Mouse (Mus musculus) kidney, postnatal 0 days (tissue): ENCODE measurements around the gene Gtf2a2. TPM values are rescaled to one million over a fixed set of nuclear protein-coding genes. Genes with fewer than 3 reads are reported as not detected.

Source experiments
- ATAC-seq: fragments of 200-750 bp; cut with Nextera tagmentation; replicated peaks from 2 replicates; pipeline ENCODE4 v1.8.0; 2017; ENCODE audit warnings: low read depth, moderate number of reproducible peaks, moderate TSS enrichment, moderate library complexity; ENCODE audit not compliant: low FRiP score
- DNase-seq: peaks from one replicate; pipeline ENCODE4 v3.0.0-alpha.2; 2016; ENCODE audit warnings: low spot score
- H3K27ac ChIP-seq: fragments of 300-500 bp; sonication (generic); 2 replicates; pipeline ENCODE4 v1.5.1; 2014; ENCODE audit warnings: mild to moderate bottlenecking
- H3K27me3 ChIP-seq: fragments of 300-500 bp; sonication (generic); 2 replicates; pipeline ENCODE4 v1.6.1; 2014; ENCODE audit warnings: low read length, mixed read lengths; ENCODE audit not compliant: insufficient read depth
- H3K36me3 ChIP-seq: fragments of 300-500 bp; sonication (generic); 2 replicates; pipeline ENCODE4 v1.6.1; 2014; ENCODE audit warnings: low read length, mixed read lengths; ENCODE audit not compliant: insufficient read depth
- H3K4me1 ChIP-seq: fragments of 300-500 bp; sonication (generic); replicated peaks from 2 replicates; pipeline ENCODE4 v1.6.1; 2014; ENCODE audit warnings: antibody characterized with exemption, low read length, mixed read lengths; ENCODE audit not compliant: insufficient read depth
- H3K4me2 ChIP-seq: fragments of 300-500 bp; sonication (generic); 2 replicates; pipeline ENCODE4 v1.6.1; 2014; ENCODE audit warnings: mild to moderate bottlenecking, low read length, moderate library complexity, mixed read lengths
- H3K4me3 ChIP-seq: fragments of 300-500 bp; sonication (generic); replicated peaks from 2 replicates; pipeline ENCODE4 v1.5.1; 2014; ENCODE audit warnings: low read depth, low read length
- H3K9ac ChIP-seq: fragments of 300-500 bp; sonication (generic); 2 replicates; pipeline ENCODE4 v1.6.1; 2014; ENCODE audit warnings: low read depth, low read length
- H3K9me3 ChIP-seq: fragments of 300-500 bp; sonication (generic); replicated peaks from 2 replicates; pipeline ENCODE4 v1.6.1; 2016; ENCODE audit warnings: low read length, inconsistent platforms, mixed read lengths
- CTCF ChIP-seq: IDR thresholded peaks from 2 replicates; pipeline ENCODE4 v1.5.1; 2016; ENCODE audit warnings: antibody characterized with exemption, low read depth, mild to moderate bottlenecking, moderate library complexity
- WGBS: fragments of 180-500 bp; shearing (Covaris S2); extraction: QIAGEN DNeasy Blood & Tissue Kit; methylation state at CpG from one replicate; pipeline ENCODE4 v1.1.7; 2014; 5-methylcytosine and 5-hydroxymethylcytosine counted together
- polyA plus RNA-seq: library from polyadenylated mRNA; unstranded; fragments of >200 nt; fragmentation: Nextera tagmentation; extraction: Ambion mirVana; gene quantifications from 2 replicates; pipeline ENCODE4 v1.2.1, GENCODE M21; 2015

Gtf2a2 gene
- polyA plus RNA-seq, 1 experiment from 2014 or later = 210 TPM

- no peaks in the 10 kb centered on the region for H3K36me3 ChIP-seq
- H3K4me1 ChIP-seq = peaks cover 3% of the 10 kb centered on the region; the same call in 1 of the 2 replicates
- H3K27ac ChIP-seq = 0 out of 2 replicates have a peak overlapping the region, but pooled peaks have one; percentile 19
- DNase-seq (peak; percentile 22), ATAC-seq (no peak)
- H3K4me2 ChIP-seq = no peak overlapping the region
- no peak overlapping the region for H3K4me3 ChIP-seq
- H3K27me3 ChIP-seq = no peaks in the 10 kb centered on the region
- TF ChIP-seq CTCF = no peak
- WGBS = 29% methylated on average over 3 of the region's 3 CpGs
- no peaks in the 10 kb centered on the region for H3K9me3 ChIP-seq
- H3K9ac ChIP-seq = no peak overlapping the region
Observed at GRCm38 (mm10) chr9:70052730-70053129, 40.4 kb downstream of the Gtf2a2 start.

GRCm38 (mm10) chr9:70053411-70053810 lies 41.1 kb downstream of the Gtf2a2 start:
- H3K36me3 ChIP-seq = no peaks in the 10 kb centered on the region
- H3K9me3 ChIP-seq = no peaks in the 10 kb centered on the region
- no peak for TF ChIP-seq CTCF
- no peak overlapping the region for H3K4me2 ChIP-seq
- no peak overlapping the region for H3K9ac ChIP-seq
- peaks cover 3% of the 10 kb centered on the region; the same call in 1 of the 2 replicates for H3K4me1 ChIP-seq
- 30% methylated on average over 3 of the region's 3 CpGs for WGBS
- no peaks in the 10 kb centered on the region for H3K27me3 ChIP-seq
- no peak overlapping the region for H3K4me3 ChIP-seq
- DNase-seq (no peak), ATAC-seq (no peak)
- H3K27ac ChIP-seq = 0 out of 2 replicates have a peak overlapping the region, but pooled peaks have one; percentile 19

- DNase-seq = peak; percentile 22
- no peak for ATAC-seq
- no peak for TF ChIP-seq CTCF
- Histone ChIP-seq H3K9me3 (no peaks in the 10 kb centered on the region), H3K9ac (no peak overlapping the region), H3K36me3 (no peaks in the 10 kb centered on the region), H3K27me3 (no peaks in the 10 kb centered on the region), H3K27ac (no peak overlapping the region), H3K4me3 (no peak overlapping the region), H3K4me2 (no peak overlapping the region), H3K4me1 (no peaks in the 10 kb centered on the region)
- WGBS = 71% methylated on average over 3 of the region's 3 CpGs
Observed at GRCm38 (mm10) chr9:70062012-70062411, 49.7 kb downstream of the Gtf2a2 start.

- H3K27ac ChIP-seq = no peak overlapping the region
- 87% methylated on average over 3 of the region's 3 CpGs for WGBS
- H3K4me3 ChIP-seq = no peak overlapping the region
- TF ChIP-seq CTCF = no peak
- H3K36me3 ChIP-seq = no peaks in the 10 kb centered on the region
- ATAC-seq (no peak), DNase-seq (no peak)
- H3K4me1 ChIP-seq = no peaks in the 10 kb centered on the region
- H3K27me3 ChIP-seq = no peaks in the 10 kb centered on the region
- H3K9me3 ChIP-seq = no peaks in the 10 kb centered on the region
- no peak overlapping the region for H3K9ac ChIP-seq
- H3K4me2 ChIP-seq = no peak overlapping the region
Observed at GRCm38 (mm10) chr9:70067497-70067896, 55.1 kb downstream of the Gtf2a2 start.

GRCm38 (mm10) chr9:70069961-70070435 lies 57.6 kb downstream of the Gtf2a2 start:
- no peak overlapping the region for H3K27ac ChIP-seq
- ATAC-seq (no peak), DNase-seq (no peak)
- no peak overlapping the region for H3K4me2 ChIP-seq
- no peaks in the 10 kb centered on the region for H3K27me3 ChIP-seq
- H3K36me3 ChIP-seq = no peaks in the 10 kb centered on the region
- H3K4me3 ChIP-seq = no peak overlapping the region
- H3K4me1 ChIP-seq = no peaks in the 10 kb centered on the region
- no peak for TF ChIP-seq CTCF
- H3K9me3 ChIP-seq = no peaks in the 10 kb centered on the region
- no peak overlapping the region for H3K9ac ChIP-seq
- 67% methylated on average over 8 of the region's 8 CpGs for WGBS

- no peak for ATAC-seq
- DNase-seq = no peak
- 85% methylated on average over 8 of the region's 8 CpGs for WGBS
Observed at GRCm38 (mm10) chr9:70072387-70072786, 60.0 kb downstream of the Gtf2a2 start.

More at GRCm38 (mm10) chr9:70072387-70072786, 60.0 kb downstream of the Gtf2a2 start:
- H3K4me1 ChIP-seq = no peaks in the 10 kb centered on the region
- no peak overlapping the region for H3K4me2 ChIP-seq
- no peaks in the 10 kb centered on the region for H3K36me3 ChIP-seq
- no peak overlapping the region for H3K27ac ChIP-seq
- no peaks in the 10 kb centered on the region for H3K9me3 ChIP-seq
- no peak overlapping the region for H3K4me3 ChIP-seq
- no peak overlapping the region for H3K9ac ChIP-seq
- no peak for TF ChIP-seq CTCF
- H3K27me3 ChIP-seq = no peaks in the 10 kb centered on the region

Other genes starting within 250 kb of the Gtf2a2 start
- 88.9 and 90.6 TPM in 2 replicates for gene Bnip2, start 23.1 kb upstream of the Gtf2a2 start, polyA plus RNA-seq
- 2.6 and 2.9 TPM in 2 replicates for gene Gcnt3, start 25.5 kb downstream of the Gtf2a2 start, polyA plus RNA-seq
- gene Fam81a, start 130.0 kb downstream of the Gtf2a2 start, polyA plus RNA-seq = 11.7 and 14.8 TPM in 2 replicates
- 17.0 and 20.2 TPM in 2 replicates for gene Myo1e, start 194.8 kb downstream of the Gtf2a2 start, polyA plus RNA-seq